Mouse (Mus musculus) ES-E14 (cell line): ENCODE data around the gene Ada.

Experiments
- HCFC1 ChIP-seq: IDR thresholded peaks from 2 replicates; pipeline ENCODE4 v1.6.1; 2012; ENCODE audit warnings: low read length, inconsistent platforms, borderline replicate concordance; ENCODE audit not compliant: insufficient read depth
- ZC3H11A ChIP-seq: IDR thresholded peaks from 2 replicates; pipeline ENCODE4 v1.6.1; 2012; ENCODE audit warnings: low read depth, mild to moderate bottlenecking, inconsistent platforms, low read length, borderline replicate concordance

- TF ChIP-seq HCFC1 (no peak), ZC3H11A (no peak)
Measured at GRCm38 (mm10) chr2:163742656-163743055, 7.4 kb downstream of the Ada start.
